ENCODE assay signal across 26 mouse cellular contexts in the genomic region with DNA sequence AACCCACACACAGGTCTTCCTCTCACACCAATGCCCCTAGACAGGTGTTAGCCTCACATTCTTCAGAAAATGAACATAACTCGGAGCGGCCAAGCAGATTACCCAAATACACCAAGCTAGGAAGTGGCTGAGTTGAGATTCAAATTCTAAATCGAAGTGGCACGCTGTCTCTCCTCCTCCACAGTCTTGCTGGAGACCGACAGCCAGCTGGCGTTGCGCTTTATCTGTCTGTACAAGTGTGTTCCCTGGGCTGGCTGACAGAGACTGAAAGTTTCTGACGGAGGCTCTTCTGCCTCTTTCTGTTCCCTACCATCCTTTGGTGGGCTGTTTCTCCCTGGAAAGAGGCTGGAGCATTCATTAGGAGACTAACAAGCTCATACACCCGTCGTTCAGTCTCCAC. TPM values are rescaled to one million over a fixed set of nuclear protein-coding genes. Genes with fewer than 3 reads are reported as not detected.
A peak's percentile ranks its signal among the peaks of the same experiment; 100 is the strongest.
DNase-seq lines count a peak whose midpoint lies in the region; ATAC-seq lines count a peak whose summit lies in the region.
"Had no signal": no experiment of that assay in that cellular context is flagged by ENCODE, and none has a peak within 500 bp of the region (broad histone marks: within the 10 kb centered on the region; RNA-seq: fewer than 3 reads in every experiment).

No protein-coding gene starts in this region.

- ATAC-seq in liver, embryonic 11.5 days (replicated peaks; ENCODE audit: low FRiP score), result no peak
- no peak for ATAC-seq in hindbrain, embryonic 13.5 days (ENCODE audit: low FRiP score)
- ATAC-seq in cerebellum, adult (ENCODE audit: insufficient number of reproducible peaks, low FRiP score, low TSS enrichment), result no peak
- ATAC-seq in heart, embryonic 12.5 days (ENCODE audit: insufficient number of reproducible peaks, low FRiP score), result no peak
- ATAC-seq: activated CD4-positive, CD25-positive, alpha-beta regulatory T cell, adult 4 months; lung, postnatal 0 days; midbrain, embryonic 16.5 days had no signal

- peak; percentile 70 for DNase-seq in brain, adult 2 months (ENCODE audit: low read depth, low spot score)
- DNase-seq in frontal cortex, postnatal 10 days (ENCODE audit: low spot score in 2 of 2), result peak; percentile 15 to 28
- DNase-seq in layer of hippocampus, postnatal 14 days (ENCODE audit: low spot score in 2 of 2), result peak; percentile 19 to 42
- peak; percentile 53 for DNase-seq in right cerebral cortex, adult 18-20 months
- DNase-seq in liver, embryonic 11.5 days (ENCODE audit: low spot score), result no peak
- DNase-seq: cerebellum, postnatal 10 days; heart, adult 18-20 months; thymus, postnatal 36 days had no signal

- no peak overlapping the region for H3K4me3 ChIP-seq in liver, embryonic 11.5 days (ENCODE audit: low read depth, low read length)
- no peak overlapping the region for H3K4me3 ChIP-seq in hindbrain, embryonic 13.5 days
- no peak overlapping the region for H3K4me3 ChIP-seq in heart, embryonic 12.5 days
- H3K4me3 ChIP-seq: forebrain, embryonic 10.5 days; hindbrain, embryonic 12.5 days; limb, embryonic 12.5 days had no signal

- H3K27ac ChIP-seq in liver, embryonic 11.5 days (ENCODE audit: low read depth, low read length), result no peak overlapping the region
- no peak overlapping the region for H3K27ac ChIP-seq in hindbrain, embryonic 13.5 days
- H3K27ac ChIP-seq in heart, embryonic 12.5 days (ENCODE audit: poor library complexity, severe bottlenecking), result no peak overlapping the region
- H3K27ac ChIP-seq: forebrain, embryonic 10.5 days; hindbrain, embryonic 12.5 days; kidney, postnatal 0 days; limb, embryonic 12.5 days; liver, embryonic 14.5 days had no signal

- H3K4me2 ChIP-seq in liver, embryonic 11.5 days, result no peak overlapping the region
- no peak overlapping the region for H3K4me2 ChIP-seq in hindbrain, embryonic 13.5 days
- no peak overlapping the region for H3K4me2 ChIP-seq in heart, embryonic 12.5 days
- H3K4me2 ChIP-seq: hindbrain, embryonic 12.5 days; limb, embryonic 12.5 days had no signal

- H3K36me3 ChIP-seq in liver, embryonic 11.5 days (ENCODE audit: control insufficient read depth, insufficient read depth, low read length), result no peaks in the 10 kb centered on the region
- H3K36me3 ChIP-seq in hindbrain, embryonic 13.5 days, result no peaks in the 10 kb centered on the region
- H3K36me3 ChIP-seq in heart, embryonic 12.5 days, result no peaks in the 10 kb centered on the region
- H3K36me3 ChIP-seq: forebrain, embryonic 10.5 days; hindbrain, embryonic 12.5 days; limb, embryonic 12.5 days had no signal

- no peaks in the 10 kb centered on the region for H3K4me1 ChIP-seq in liver, embryonic 11.5 days (replicated peaks; ENCODE audit: control insufficient read depth, insufficient read depth, low read length)
- H3K4me1 ChIP-seq in hindbrain, embryonic 13.5 days (replicated peaks), result peaks cover 2% of the 10 kb centered on the region; the same call in 1 of the 2 replicates
- no peaks in the 10 kb centered on the region for H3K4me1 ChIP-seq in heart, embryonic 12.5 days (replicated peaks)
- H3K4me1 ChIP-seq: forebrain, embryonic 10.5 days; hindbrain, embryonic 12.5 days; limb, embryonic 12.5 days had no signal

- no peaks in the 10 kb centered on the region for H3K9me3 ChIP-seq in liver, embryonic 11.5 days (ENCODE audit: control insufficient read depth, low read length)
- H3K9me3 ChIP-seq in hindbrain, embryonic 13.5 days, result no peaks in the 10 kb centered on the region
- H3K9me3 ChIP-seq in heart, embryonic 12.5 days (replicated peaks), result no peaks in the 10 kb centered on the region
- H3K9me3 ChIP-seq: forebrain, embryonic 10.5 days; hindbrain, embryonic 12.5 days; limb, embryonic 12.5 days had no signal

- no peak overlapping the region for H3K9ac ChIP-seq in liver, embryonic 11.5 days (ENCODE audit: low read depth, low read length)
- no peak overlapping the region for H3K9ac ChIP-seq in hindbrain, embryonic 13.5 days
- H3K9ac ChIP-seq in heart, embryonic 12.5 days, result no peak overlapping the region
- H3K9ac ChIP-seq: hindbrain, embryonic 12.5 days; limb, embryonic 12.5 days; liver, embryonic 14.5 days had no signal

- H3K27me3 ChIP-seq in liver, embryonic 11.5 days (replicated peaks; ENCODE audit: control insufficient read depth, insufficient read depth, low read length), result no peaks in the 10 kb centered on the region
- H3K27me3 ChIP-seq in hindbrain, embryonic 13.5 days, result no peaks in the 10 kb centered on the region
- H3K27me3 ChIP-seq in heart, embryonic 12.5 days (replicated peaks), result no peaks in the 10 kb centered on the region; the same call in 1 of the 2 replicates
- H3K27me3 ChIP-seq: hindbrain, embryonic 12.5 days had no signal

- WGBS in liver, embryonic 11.5 days, result 77% methylated on average over 10 of the region's 10 CpGs
- 84% methylated on average over 10 of the region's 10 CpGs for WGBS in hindbrain, embryonic 13.5 days
- WGBS in heart, embryonic 12.5 days, result 77% methylated on average over 10 of the region's 10 CpGs

RNA-seq across cellular contexts. Expression of gene Tmem132e, which starts 37.7 kb away (rescaled TPM):
- 10 to 100 TPM in 1 of 2 experiments, 1 to 10 TPM in 1; 9.9 to 13.9 TPM for total RNA-seq in layer of hippocampus, postnatal 14 days (2021)
- polyA plus RNA-seq in liver, embryonic 11.5 days (2014; fragmentation: Nextera tagmentation; extraction: Ambion mirVana), result 0.25 and 0.27 TPM in 2 replicates
- polyA plus RNA-seq in hindbrain, embryonic 13.5 days (2015; fragmentation: Nextera tagmentation; extraction: Ambion mirVana), result 2.0 and 2.2 TPM in 2 replicates
- polyA plus RNA-seq in heart, embryonic 12.5 days (2016; fragmentation: Nextera tagmentation; extraction: Ambion mirVana), result 0.08 and 0.20 TPM in 2 replicates
- total RNA-seq: gastrocnemius, adult 8-10 months; megakaryocyte, adult 5-6 weeks had no signal
- polyA plus RNA-seq: activated CD4-positive, CD25-positive, alpha-beta regulatory T cell, adult 4 months; C2C12; heart, postnatal 0 days; lung, postnatal 0 days had no signal

RNA-seq across cellular contexts. Expression of gene Ccl1, which starts 45.5 kb away (rescaled TPM):
- not detected for total RNA-seq in layer of hippocampus, postnatal 14 days (2021)
- not detected in 2 replicates for polyA plus RNA-seq in liver, embryonic 11.5 days (2014; fragmentation: Nextera tagmentation; extraction: Ambion mirVana)
- 0.48 and 0.71 TPM in 2 replicates for polyA plus RNA-seq in hindbrain, embryonic 13.5 days (2015; fragmentation: Nextera tagmentation; extraction: Ambion mirVana)
- not detected in 2 replicates for polyA plus RNA-seq in heart, embryonic 12.5 days (2016; fragmentation: Nextera tagmentation; extraction: Ambion mirVana)
- total RNA-seq: adrenal gland, postnatal 4 days; gastrocnemius, adult 8-10 months; heart, adult 18-20 months; megakaryocyte, adult 5-6 weeks had no signal
- polyA plus RNA-seq: C2C12; embryonic facial prominence, embryonic 14.5 days; forebrain, embryonic 10.5 days; heart, postnatal 0 days; hindbrain, embryonic 12.5 days; intestine, embryonic 14.5 days; kidney, postnatal 0 days; limb, embryonic 12.5 days; liver, embryonic 14.5 days; lung, postnatal 0 days had no signal
